Mouse (Mus musculus) ES-CJ7 (cell line): ENCODE data around the gene Pacs2.

Experiments
- DNase-seq: peaks from one replicate; pipeline ENCODE4 v3.0.0; 2011; ENCODE audit warnings: low read depth, low spot score

The Pacs2 gene

DNA sequence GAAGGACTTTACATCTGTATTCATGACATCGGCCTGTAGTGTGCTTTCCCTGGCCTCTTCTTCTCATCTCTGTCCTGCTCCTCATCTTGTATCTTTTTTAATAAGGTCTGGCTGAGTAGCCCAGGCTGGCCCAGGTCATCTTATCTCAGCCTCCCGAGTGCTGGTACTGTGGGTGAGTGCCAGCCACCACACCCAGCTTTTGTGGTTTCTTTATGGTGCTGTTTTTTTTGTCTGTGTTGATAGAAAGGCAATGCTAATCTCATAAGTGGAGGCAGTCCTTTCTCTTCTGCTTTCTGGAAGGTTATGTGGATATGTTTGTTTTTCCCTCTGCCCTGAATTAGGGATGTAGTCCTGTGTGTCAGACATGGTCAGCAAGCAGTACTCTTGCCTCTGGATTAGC lies 28.2 kb downstream of the Pacs2 start:
- DNase-seq = no peak

DNA sequence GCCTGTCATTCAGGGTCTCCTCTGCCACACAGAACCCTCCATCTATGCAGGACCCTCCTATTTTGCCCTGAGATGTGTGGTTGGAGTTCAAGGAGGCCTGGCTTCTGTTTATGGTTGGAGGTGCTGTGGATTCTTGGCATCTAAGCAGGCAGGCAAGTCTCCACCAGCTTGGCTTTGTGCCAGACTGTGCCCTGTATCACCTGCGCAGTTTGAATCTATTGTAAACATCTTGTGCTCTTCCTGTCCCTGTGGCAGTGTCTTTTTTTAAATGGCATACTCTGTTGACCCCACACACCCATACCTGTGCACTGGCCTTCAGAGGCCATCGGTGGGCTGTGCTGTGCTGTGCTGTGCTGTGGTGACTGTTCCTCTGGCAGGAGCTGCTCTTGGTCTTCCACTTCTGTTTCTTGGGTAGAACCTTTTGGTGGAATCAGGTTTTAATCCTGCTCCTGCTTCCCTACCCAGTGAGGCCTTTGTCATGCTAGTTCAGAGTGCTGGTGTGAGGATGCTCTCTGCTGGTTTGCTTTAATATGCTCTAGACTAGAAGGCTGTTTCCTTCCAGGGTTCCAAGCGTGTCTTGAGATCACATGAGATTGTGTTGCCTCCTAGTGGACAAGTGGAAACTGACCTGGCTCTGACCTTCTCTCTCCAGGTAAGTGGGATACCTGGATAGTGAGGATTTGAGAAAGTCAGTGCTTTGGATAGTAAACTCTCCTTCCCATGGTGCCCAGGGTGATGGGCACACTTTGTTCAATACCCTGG lies 30.8 kb downstream of the Pacs2 start:
- DNase-seq = peak; percentile 37

DNA sequence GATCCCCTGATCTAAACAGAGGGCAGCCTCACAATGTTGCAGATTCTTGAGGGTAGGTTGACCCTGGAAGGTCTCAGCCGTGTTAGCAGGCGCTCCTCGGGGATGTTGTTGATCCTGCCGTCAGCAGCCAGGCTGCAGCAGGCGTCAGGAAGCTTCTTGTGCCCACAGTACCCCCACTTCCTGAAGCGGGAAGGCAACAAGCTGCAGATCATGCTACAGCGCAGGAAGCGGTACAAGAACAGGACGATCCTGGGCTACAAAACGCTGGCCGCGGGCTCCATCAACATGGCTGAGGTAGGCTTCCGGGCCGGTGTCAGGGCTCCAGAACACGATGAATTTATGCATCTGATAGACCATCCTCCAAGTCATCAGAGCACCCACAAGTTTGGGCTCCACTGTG lies 32.6 kb downstream of the Pacs2 start:
- DNase-seq = no peak

GRCm38 (mm10) chr12:113048103-113048502 lies 33.8 kb downstream of the Pacs2 start:
- no peak for DNase-seq

DNA sequence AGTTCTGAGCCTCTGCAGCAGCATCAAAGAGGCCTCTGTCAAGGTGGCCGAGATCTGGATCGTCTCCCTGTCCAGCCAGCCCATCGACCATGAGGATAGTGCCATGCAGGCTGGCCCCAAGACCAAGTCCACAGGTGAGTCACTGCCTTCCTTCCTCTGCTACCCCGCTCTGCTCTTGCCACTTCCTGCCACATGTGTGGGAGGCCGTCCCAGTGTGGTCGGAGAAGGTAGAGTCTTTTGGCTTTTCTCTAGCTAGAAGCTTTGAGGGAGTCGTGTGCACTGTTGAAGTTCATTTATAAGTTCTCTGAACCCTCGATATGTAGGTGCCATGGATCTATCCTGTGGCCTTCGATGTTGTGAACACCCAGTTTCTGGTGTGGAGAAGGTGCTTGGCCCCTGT lies 35.5 kb downstream of the Pacs2 start:
- DNase-seq = no peak

DNA sequence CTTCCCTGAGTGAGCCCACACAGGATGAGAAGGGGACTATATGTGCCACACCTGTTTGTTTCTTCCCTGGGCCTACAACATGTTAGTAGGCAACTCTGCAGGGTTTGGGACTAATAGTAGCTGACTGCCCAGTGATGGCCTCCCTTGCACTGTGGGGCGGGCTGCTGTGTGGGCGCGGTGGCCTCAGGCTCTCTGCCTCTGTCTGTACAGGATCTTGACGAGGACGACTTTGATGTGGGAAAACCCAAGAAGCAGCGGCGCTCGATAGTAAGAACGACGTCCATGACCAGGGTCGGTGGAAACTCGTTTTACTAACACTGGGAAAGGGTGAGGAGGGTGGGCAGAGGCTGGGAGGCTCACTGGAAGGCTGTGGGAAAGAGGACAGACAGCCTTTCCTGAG lies 36.4 kb downstream of the Pacs2 start:
- no peak for DNase-seq

DNA sequence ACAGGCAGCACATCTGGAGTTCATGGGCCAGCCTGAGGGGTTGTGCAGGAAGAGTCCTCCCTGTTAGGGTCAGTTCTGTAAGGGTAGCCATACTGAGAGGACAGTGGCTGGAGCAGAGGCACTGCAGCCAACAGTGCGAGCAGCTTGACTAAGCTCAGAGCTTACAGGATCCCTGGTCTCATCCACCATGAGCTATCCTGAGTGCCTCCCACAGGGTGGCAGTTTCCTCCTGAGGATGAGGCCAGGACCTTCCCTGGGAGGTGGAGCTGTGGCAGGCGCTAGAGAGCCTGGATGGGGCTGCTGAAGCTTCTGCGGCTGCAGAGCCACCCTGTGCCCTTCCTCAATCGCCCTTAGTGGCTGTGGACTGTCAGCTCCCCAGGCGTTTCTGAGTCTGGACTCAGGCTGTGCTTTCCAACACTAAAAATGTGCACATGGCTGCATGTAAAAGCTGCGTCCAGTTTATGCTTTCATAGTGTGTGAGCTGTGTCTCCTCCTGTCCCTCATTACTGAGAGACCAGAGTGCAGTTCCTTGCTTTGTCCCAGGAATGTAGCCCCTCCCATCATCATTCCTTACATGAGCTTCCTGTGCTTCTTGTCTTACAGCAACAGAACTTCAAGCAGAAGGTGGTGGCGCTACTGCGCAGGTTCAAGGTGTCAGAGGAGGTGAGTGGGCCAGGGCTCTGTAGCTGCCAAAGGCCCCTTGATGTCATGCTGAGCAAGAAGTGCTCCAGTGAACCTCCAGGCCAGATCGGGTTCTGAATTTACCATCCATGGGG lies 37.5 kb downstream of the Pacs2 start:
- peak; percentile 71 for DNase-seq

GRCm38 (mm10) chr12:113056089-113056488 lies 41.8 kb downstream of the Pacs2 start:
- DNase-seq = no peak

DNA sequence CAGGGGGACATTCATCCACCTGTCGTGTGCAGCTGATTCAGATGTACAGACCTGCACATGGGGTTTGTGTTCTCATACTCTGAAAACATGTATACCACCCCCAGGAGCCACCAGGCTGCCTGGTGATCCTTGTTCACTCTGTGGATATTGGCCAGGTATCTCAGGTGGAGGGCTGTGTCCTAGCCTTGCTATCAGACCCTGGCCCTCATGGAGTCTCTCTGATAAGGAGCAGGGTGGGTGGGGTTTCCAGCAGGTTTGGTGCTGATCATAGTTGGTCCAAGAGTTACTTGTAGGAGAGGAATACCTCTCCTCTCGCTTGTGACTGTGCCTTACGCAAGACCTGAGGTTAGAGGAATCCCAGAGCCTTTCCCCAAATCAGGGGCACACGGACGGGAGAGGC lies 45.9 kb downstream of the Pacs2 start:
- no peak for DNase-seq

GRCm38 (mm10) chr12:113061606-113062005 lies 47.3 kb downstream of the Pacs2 start:
- DNase-seq = no peak

DNA sequence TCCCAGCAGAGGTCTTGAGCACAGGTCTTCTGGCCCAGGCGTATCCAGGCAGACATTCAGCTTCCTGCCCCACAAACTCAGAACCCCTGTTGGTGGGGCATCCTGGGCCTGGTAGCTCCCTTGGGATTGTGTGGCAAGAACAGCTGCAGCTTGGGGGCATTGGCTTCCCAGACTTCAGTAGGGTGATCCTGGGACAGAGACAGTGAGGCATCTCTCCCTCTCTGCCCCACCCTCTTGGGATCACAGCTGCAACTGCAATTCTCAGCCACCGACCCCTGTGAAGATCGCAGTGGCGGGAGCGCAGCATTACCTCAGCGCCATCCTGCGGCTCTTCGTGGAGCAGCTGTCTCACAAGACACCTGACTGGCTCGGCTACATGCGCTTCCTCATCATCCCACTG lies 47.9 kb downstream of the Pacs2 start:
- DNase-seq = no peak

DNA sequence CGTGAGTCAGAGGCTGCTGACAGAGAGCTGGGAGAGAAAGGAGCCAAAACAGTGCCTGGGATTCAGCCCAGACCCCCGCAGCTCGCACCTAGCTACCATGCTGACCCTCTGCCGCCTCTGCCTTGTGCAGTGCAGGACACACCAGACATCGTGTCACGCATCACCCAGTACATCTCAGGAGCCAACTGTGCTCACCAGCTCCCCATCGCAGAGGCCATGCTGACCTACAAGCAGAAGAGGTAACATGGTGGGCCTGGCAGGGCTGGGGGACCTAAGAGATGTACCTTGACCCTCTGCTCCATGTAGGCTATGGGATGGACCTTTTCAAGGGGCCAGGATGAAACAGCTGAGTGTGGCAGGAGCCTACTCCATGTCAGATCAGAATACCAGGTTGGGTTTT lies 49.4 kb downstream of the Pacs2 start:
- DNase-seq = no peak

- no peak for DNase-seq
Measured at GRCm38 (mm10) chr12:113068002-113068401, 53.7 kb downstream of the Pacs2 start.

DNA sequence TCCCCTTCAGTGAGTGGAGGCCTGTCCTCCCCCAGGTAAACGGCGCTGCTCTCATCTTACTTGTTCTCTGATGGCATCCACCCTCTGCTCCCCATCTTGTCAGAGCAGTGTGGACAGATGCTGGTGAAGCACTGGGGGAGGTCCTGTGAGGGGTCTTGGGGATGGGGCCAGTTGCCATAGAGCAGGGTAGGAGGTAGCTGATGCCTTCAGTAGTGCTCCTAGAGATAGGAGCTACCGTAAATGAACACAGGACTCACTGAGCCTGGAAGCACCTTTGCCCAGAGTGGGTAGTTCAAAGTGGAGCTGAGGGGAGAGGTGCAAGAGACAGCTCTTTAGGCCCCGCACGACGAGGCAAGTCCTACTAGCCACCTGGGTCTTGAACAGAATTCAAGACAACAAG lies 55.1 kb downstream of the Pacs2 start:
- DNase-seq = no peak

DNA sequence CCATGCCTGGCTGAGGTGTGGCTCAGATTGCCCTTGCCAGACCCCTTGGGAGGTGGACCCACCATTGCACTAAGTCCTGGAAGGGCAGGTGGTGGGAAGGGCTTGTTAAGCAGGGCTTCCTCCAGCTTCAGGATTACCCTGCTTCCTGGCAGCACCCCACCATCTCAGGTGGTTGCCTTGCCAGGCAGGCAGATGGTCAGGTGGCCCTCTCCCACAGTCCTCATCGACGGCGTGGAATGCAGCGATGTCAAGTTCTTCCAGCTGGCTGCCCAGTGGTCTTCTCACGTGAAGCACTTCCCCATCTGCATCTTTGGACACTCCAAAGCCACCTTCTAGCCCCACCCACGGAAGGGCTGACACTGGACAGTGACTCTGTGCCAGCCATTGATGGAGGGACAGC lies 57.0 kb downstream of the Pacs2 start:
- DNase-seq = no peak

- DNase-seq = no peak
Measured at GRCm38 (mm10) chr12:113071827-113072226, 57.5 kb downstream of the Pacs2 start.

DNA sequence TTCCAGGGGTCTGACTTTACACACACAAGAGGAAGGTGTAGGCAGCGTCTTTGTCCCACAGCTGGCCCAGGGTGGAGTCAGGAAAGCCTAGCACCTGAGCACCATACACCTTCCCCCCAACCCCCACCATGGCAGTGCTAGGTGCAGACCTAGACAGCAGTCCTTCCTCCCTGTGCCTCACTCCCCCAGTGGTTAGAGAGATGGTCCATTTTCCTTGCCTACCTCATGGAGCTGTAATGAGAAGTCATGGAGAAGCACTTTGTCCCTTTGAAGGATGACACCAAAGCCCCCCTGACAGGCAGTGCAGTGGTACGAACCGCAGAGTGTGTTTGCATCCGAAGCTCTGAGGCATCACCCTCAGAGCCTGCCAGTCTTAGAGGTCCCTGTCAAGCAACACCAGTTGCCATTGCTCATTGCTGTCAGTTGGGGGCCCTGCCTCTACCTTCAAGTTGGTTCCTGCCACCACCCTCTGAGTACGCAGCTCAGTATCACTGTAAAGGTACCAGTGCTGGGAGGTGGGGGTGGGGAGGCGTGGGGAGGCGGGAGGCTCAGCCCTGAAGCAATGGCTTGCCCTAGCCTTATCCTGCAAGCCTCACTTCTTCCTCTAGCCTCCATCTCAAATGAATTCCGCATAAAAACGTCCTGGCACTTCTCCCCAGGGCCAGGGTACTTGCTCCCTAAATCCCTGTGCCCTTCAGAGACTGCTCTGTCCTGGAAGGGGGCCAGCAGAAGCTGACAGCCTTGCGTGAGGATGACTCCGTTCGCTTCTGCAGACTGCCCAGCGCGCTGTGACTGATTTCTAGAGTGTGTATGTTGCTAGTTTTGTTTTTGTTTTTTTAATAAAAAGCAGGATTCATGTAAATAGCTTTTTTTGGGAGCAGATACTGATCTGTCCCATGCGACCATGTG lies 59.4 kb downstream of the Pacs2 start:
- peak; percentile 77 for DNase-seq

DNA sequence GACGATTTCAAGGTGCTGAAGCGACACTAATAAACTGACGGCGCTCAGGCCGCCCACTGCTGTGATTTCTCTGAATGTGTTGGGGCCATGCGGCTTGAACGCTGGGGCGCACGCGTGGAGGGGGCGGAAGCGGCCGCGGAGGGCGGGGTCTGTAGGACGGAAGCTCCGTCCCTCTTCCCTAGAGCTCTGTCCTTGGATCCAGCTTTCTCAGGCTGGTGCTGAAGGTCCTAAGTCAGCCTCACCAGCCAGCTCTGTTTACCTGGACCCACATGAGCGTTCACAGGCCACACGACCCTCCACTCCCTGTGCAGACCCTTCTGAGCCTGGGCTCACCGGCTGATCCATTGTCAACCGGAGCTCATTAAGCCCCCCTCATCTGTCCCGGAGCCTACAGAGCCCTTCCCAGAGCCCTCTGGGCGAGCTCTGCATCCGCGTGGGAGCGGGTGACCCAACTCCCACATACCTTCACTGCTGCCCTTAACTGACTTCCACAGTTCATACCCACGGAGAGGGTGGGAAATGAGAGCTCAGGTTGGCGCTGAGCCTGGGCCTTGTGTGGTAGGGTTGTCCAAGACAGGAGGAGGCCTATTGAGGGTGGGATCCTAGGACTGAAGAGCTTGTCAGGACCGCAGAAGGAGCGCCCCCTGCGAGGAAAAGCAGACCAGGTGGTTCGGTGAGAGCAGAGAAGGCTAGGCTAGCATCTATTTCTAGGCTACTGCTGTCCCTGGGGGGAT lies 60.2 kb downstream of the Pacs2 start, which contains the start of gene Tex22:
Tex22 (plus strand) TSS at position 174 of the 734 bp plus-strand sequence.
- peak; percentile 80 for DNase-seq

DNA sequence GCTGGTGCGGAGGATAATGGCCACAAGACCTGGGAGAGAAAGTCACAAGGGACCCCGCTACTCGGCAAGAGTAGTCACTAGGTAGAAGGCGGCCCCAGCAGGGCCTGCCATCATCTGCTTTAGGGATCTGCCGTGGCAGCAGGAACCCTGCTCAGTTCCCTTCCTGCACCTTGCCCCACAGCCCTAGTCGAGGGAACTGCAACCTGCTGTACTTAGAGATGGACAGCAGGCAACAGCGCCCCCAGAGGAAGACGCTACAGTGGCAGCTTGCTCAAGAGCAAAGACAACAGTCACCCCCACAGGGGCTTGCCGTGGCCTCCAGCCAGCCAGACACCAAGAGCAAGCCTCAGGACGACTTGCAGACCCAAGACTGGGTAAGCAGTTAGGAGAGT lies 60.8 kb downstream of the Pacs2 start:
- DNase-seq = peak; percentile 94

DNA sequence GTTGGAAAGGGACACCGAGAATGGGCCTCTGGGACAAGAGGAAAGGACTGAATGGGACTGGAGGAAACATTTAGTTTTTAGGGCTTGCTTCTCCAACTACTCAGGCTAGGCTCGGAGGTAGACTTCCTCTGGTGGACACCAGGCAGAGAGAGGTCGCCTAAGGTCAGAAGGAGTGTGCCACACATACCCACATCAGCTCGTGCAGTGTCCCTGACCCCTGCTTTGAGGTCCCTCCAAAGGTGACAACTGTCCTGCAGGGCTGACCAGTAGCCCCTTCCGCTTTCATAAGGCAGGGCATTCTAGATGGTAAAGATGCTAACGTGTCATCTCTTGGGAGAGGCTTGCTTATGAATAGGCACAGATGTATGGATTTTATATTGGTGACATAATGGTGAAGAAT lies 61.2 kb downstream of the Pacs2 start:
- no peak for DNase-seq

GRCm38 (mm10) chr12:113087276-113087675 lies 73.0 kb downstream of the Pacs2 start:
- no peak for DNase-seq
